Mouse (Mus musculus) heart, postnatal 0 days (tissue): ENCODE measurements at regions not wholly inside any gene's neighbourhood (a gene's known extent, or its start where the extent isn't known, plus 50 kb on each side); places are given as distances from the start of the nearest gene placed in this dataset.

ENCODE experiments used
- ATAC-seq: fragments of 200-750 bp; cut with Nextera tagmentation; 2 replicates; pipeline ENCODE4 v1.8.0; 2017; ENCODE audit warnings: low read depth, moderate number of reproducible peaks, moderate library complexity; ENCODE audit not compliant: insufficient read depth
- DNase-seq: peaks from one replicate; pipeline ENCODE4 v3.0.0-alpha.2; 2016; ENCODE audit warnings: low spot score
- H3K27ac ChIP-seq: fragments of 300-500 bp; sonication (generic); 2 replicates; pipeline ENCODE4 v1.5.1; 2014; ENCODE audit warnings: low read depth, mild to moderate bottlenecking
- H3K27me3 ChIP-seq: fragments of 300-500 bp; sonication (generic); 2 replicates; pipeline ENCODE4 v1.6.1; 2014; ENCODE audit warnings: low read length, mixed read lengths; ENCODE audit not compliant: control insufficient read depth, insufficient read depth
- H3K36me3 ChIP-seq: fragments of 300-500 bp; sonication (generic); replicated peaks from 2 replicates; pipeline ENCODE4 v1.6.1; 2014; ENCODE audit warnings: low read length, mixed read lengths; ENCODE audit not compliant: control insufficient read depth, insufficient read depth
- H3K4me1 ChIP-seq: fragments of 300-500 bp; sonication (generic); 2 replicates; pipeline ENCODE4 v1.6.1; 2014; ENCODE audit warnings: antibody characterized with exemption; ENCODE audit not compliant: control insufficient read depth, insufficient read depth
- H3K4me2 ChIP-seq: fragments of 300-500 bp; sonication (generic); 2 replicates; pipeline ENCODE4 v1.6.1; 2014; ENCODE audit warnings: low read depth, mild to moderate bottlenecking, low read length, moderate library complexity
- H3K4me3 ChIP-seq: fragments of 300-500 bp; sonication (generic); 2 replicates; pipeline ENCODE4 v1.5.1; 2014; ENCODE audit warnings: low read depth, low read length
- H3K9ac ChIP-seq: fragments of 300-500 bp; sonication (generic); replicated peaks from 2 replicates; pipeline ENCODE4 v1.6.1; 2014; ENCODE audit warnings: low read depth, low read length, mixed read lengths
- H3K9me3 ChIP-seq: fragments of 300-500 bp; sonication (generic); replicated peaks from 2 replicates; pipeline ENCODE4 v1.6.1; 2016; ENCODE audit warnings: low read length; ENCODE audit not compliant: control insufficient read depth
- CTCF ChIP-seq: IDR thresholded peaks from 2 replicates; pipeline ENCODE4 v1.5.1; 2016; ENCODE audit warnings: antibody characterized with exemption, control low read depth, low read depth
- EP300 ChIP-seq: IDR thresholded peaks from 2 replicates; pipeline ENCODE4 v1.6.1; 2016; ENCODE audit warnings: antibody characterized with exemption, low read depth
- WGBS: fragments of 180-500 bp; shearing (Covaris S2); extraction: QIAGEN DNeasy Blood & Tissue Kit; methylation state at CpG from one replicate; pipeline ENCODE4 v1.1.7; 2014; 5-methylcytosine and 5-hydroxymethylcytosine counted together

DNA sequence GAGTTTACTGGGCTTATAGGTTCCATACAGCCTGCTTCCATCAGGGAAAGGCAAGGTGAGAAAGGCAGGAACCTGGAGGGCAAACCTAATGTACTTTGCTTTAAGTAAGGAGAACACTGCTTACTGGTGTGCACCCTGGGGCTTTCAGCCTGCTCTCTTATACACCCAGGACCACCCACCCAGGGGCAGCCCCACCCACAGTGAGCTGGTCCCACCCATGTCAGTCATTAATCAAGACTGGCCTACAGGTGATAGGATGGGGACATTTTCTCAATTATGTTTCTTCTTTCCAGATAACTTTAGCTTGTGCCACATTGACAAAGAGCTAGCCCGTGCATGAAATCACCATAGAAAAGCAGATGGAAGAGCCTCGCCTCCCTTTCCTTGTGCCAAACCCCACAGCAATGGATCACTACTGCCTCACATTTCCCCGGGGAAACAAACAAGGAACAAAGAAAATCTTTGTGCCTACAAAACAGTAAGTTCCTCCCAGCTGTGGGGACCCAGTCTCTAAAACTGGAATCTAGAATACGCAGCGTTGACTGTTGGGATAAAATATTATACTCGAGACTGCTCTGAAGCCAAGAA lies 221.5 kb downstream of the Pdcd6ip start:
- no peaks in the 10 kb centered on the region for H3K9me3 ChIP-seq

GRCm38 (mm10) chr9:113479897-113480296 lies 228.2 kb downstream of the Pdcd6ip start:
- WGBS: 72% methylated on average over 3 of the region's 3 CpGs
- Histone ChIP-seq H3K36me3 (no peaks in the 10 kb centered on the region), H3K4me1 (no peaks in the 10 kb centered on the region), H3K9ac (no peak overlapping the region), H3K27me3 (no peaks in the 10 kb centered on the region), H3K9me3 (no peaks in the 10 kb centered on the region), H3K4me3 (no peak overlapping the region), H3K4me2 (no peak overlapping the region), H3K27ac (no peak overlapping the region)
- TF ChIP-seq EP300 (no peak), CTCF (no peak)
- DNase-seq (no peak), ATAC-seq (no peak)

More for the DNA sequence above, 221.5 kb downstream of the Pdcd6ip start:
- no peak for TF ChIP-seq EP300
- H3K4me1 ChIP-seq: no peaks in the 10 kb centered on the region
- H3K4me3 ChIP-seq: no peak overlapping the region
- no peaks in the 10 kb centered on the region for H3K36me3 ChIP-seq
- no peak overlapping the region for H3K4me2 ChIP-seq
- H3K27me3 ChIP-seq: no peaks in the 10 kb centered on the region
- no peak overlapping the region for H3K9ac ChIP-seq
- no peak for ATAC-seq
- 75% methylated on average over 6 of the region's 6 CpGs for WGBS
- DNase-seq: no peak
- no peak overlapping the region for H3K27ac ChIP-seq

DNA sequence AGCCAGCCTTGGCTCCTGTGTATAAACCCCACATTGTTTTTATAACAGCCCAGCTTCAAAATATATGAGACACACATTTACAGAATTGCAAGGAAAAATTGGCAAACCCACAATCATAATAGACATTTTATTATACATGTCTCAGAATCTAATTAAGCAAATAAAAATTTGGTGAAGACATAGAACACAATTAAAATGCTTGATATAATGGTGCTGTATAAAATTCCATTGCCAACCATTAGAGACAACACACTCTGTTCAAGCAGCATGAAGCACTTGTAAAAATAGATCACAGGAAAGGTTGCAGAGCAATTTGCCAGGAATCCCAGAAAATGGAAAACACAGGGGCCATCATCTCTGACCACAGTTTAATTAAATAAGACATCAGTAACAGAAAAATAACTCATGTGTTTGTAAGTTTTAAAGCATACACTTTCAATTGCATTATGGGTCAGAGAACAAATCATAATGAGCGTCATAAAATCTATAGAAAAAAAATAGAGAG lies 229.2 kb downstream of the Pdcd6ip start:
- Histone ChIP-seq H3K36me3 (no peaks in the 10 kb centered on the region), H3K4me1 (no peaks in the 10 kb centered on the region), H3K27me3 (no peaks in the 10 kb centered on the region), H3K4me3 (no peak overlapping the region), H3K4me2 (no peak overlapping the region), H3K9ac (no peak overlapping the region), H3K27ac (no peak overlapping the region), H3K9me3 (no peaks in the 10 kb centered on the region)
- ATAC-seq (no peak), DNase-seq (no peak)
- TF ChIP-seq CTCF (no peak), EP300 (no peak)
- 80% methylated on average over 1 of the region's 1 CpGs for WGBS

GRCm38 (mm10) chr9:113471781-113472180 lies 236.3 kb downstream of the Pdcd6ip start:
- no peak overlapping the region for H3K4me2 ChIP-seq
- 75% methylated on average over 6 of the region's 6 CpGs for WGBS
- H3K4me1 ChIP-seq: no peaks in the 10 kb centered on the region
- H3K27me3 ChIP-seq: no peaks in the 10 kb centered on the region
- no peak for ATAC-seq
- TF ChIP-seq CTCF (no peak), EP300 (no peak)
- H3K9me3 ChIP-seq: no peaks in the 10 kb centered on the region
- no peak overlapping the region for H3K27ac ChIP-seq
- no peaks in the 10 kb centered on the region for H3K36me3 ChIP-seq
- H3K4me3 ChIP-seq: no peak overlapping the region
- H3K9ac ChIP-seq: no peak overlapping the region
- DNase-seq: no peak

GRCm38 (mm10) chr9:113462888-113463287 lies 245.2 kb downstream of the Pdcd6ip start:
- TF ChIP-seq CTCF (no peak), EP300 (no peak)
- ATAC-seq (no peak), DNase-seq (no peak)
- H3K27ac ChIP-seq: no peak overlapping the region
- H3K9ac ChIP-seq: no peak overlapping the region
- H3K4me1 ChIP-seq: no peaks in the 10 kb centered on the region
- 54% methylated on average over 2 of the region's 2 CpGs for WGBS
- no peak overlapping the region for H3K4me2 ChIP-seq
- H3K36me3 ChIP-seq: no peaks in the 10 kb centered on the region
- no peaks in the 10 kb centered on the region for H3K9me3 ChIP-seq
- no peaks in the 10 kb centered on the region for H3K27me3 ChIP-seq
- no peak overlapping the region for H3K4me3 ChIP-seq

- Histone ChIP-seq H3K27ac (no peak overlapping the region), H3K4me1 (no peaks in the 10 kb centered on the region), H3K9me3 (no peaks in the 10 kb centered on the region), H3K9ac (no peak overlapping the region), H3K27me3 (no peaks in the 10 kb centered on the region), H3K4me3 (no peak overlapping the region), H3K36me3 (no peaks in the 10 kb centered on the region), H3K4me2 (no peak overlapping the region)
- WGBS: 81% methylated on average over 1 of the region's 1 CpGs
- TF ChIP-seq EP300 (no peak), CTCF (no peak)
- no peak for ATAC-seq
- no peak for DNase-seq
These were observed 245.7 kb downstream of the Pdcd6ip start for GRCm38 (mm10) chr9:113462267-113462887.
